Comparison of ENCODE assay signal across 8 mouse cellular contexts in the genomic region with DNA sequence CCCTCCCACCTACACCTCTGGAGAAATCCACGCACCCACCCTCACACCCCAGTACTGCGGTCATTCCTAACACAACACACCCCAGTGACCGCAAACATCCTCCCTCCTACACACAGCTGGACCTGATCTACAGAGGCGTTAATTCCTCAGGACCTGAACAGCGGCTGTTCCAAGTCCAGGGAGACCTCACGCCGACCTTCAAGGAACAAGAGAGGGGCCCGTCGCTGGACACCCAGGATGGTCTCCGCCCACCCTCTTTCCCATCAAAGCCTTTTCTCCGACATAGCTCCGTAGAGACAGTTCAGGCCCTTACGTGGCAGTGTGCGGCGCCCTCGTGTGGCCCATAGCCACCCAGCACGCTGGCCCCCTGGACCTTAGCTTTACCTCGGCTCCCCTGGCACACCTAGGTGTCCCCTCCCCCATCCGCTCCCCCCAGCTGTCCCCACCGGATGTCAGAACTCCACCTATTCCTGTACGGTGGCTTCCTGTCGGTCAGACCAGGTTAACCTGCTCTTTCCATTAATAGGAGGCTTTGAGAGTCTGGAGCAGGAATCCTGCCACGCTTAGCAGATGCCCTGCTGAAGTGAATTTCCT. TPM values are rescaled to one million over a fixed set of nuclear protein-coding genes. Genes with fewer than 3 reads are reported as not detected.
DNase-seq lines count a peak whose midpoint lies in the region; ATAC-seq and TF ChIP-seq lines count a peak whose summit lies in the region.

No protein-coding gene starts in this region.

- H3K4me2 ChIP-seq in forebrain, embryonic 14.5 days (ENCODE audit: low read length): peak overlapping the region; percentile 69
- H3K4me2 ChIP-seq in lung, embryonic 16.5 days (ENCODE audit: low read depth, low read length): peak overlapping the region; percentile 73

- no peaks in the 10 kb centered on the region for H3K9me3 ChIP-seq in G1E (replicated peaks)
- no peaks in the 10 kb centered on the region for H3K9me3 ChIP-seq in forebrain, embryonic 14.5 days (replicated peaks; ENCODE audit: control insufficient read depth, low read length)
- no peaks in the 10 kb centered on the region for H3K9me3 ChIP-seq in lung, embryonic 16.5 days (ENCODE audit: control insufficient read depth, low read length)

- peak; percentile 53 for DNase-seq in G1E (ENCODE audit: low spot score)
- peak; percentile 79 for DNase-seq in cerebellum, adult 11-12 months
- DNase-seq in forebrain, embryonic 14.5 days (ENCODE audit: low spot score): peak; percentile 73
- DNase-seq in heart, postnatal 36 days: peak; percentile 81
- DNase-seq in layer of hippocampus, adult 9-11 months: peak; percentile 63
- peak; percentile 50 for DNase-seq in ovary, postnatal 10 days (ENCODE audit: low spot score)
- peak; percentile 72 for DNase-seq in thymus, postnatal 0 days (ENCODE audit: low spot score)

- peaks cover 60% of the 10 kb centered on the region for H3K4me1 ChIP-seq in G1E (ENCODE audit: insufficient read depth, low read depth, low read length)
- H3K4me1 ChIP-seq in forebrain, embryonic 14.5 days (ENCODE audit: control insufficient read depth, insufficient read depth, low read length): peaks cover 3% of the 10 kb centered on the region; the same call in 1 of the 2 replicates
- peaks cover 12% of the 10 kb centered on the region for H3K4me1 ChIP-seq in lung, embryonic 16.5 days (replicated peaks; ENCODE audit: control insufficient read depth, insufficient read depth, low read length)

- 5% methylated on average over 23 of the region's 23 CpGs for WGBS in forebrain, embryonic 14.5 days
- 2% methylated on average over 23 of the region's 23 CpGs for WGBS in lung, embryonic 16.5 days

- no peaks in the 10 kb centered on the region for H3K27me3 ChIP-seq in G1E (ENCODE audit: insufficient read depth, low read length)
- H3K27me3 ChIP-seq in forebrain, embryonic 14.5 days (replicated peaks; ENCODE audit: control insufficient read depth, insufficient read depth, low read length): no peaks in the 10 kb centered on the region
- no peaks in the 10 kb centered on the region for H3K27me3 ChIP-seq in lung, embryonic 16.5 days (ENCODE audit: control insufficient read depth, insufficient read depth, low read depth, low read length)

- H3K36me3 ChIP-seq in G1E (replicated peaks): no peaks in the 10 kb centered on the region
- no peaks in the 10 kb centered on the region for H3K36me3 ChIP-seq in forebrain, embryonic 14.5 days (ENCODE audit: control insufficient read depth, insufficient read depth, low read length)
- H3K36me3 ChIP-seq in lung, embryonic 16.5 days (ENCODE audit: control insufficient read depth, insufficient read depth, low read length): no peaks in the 10 kb centered on the region

- TF ChIP-seq CTCF in G1E (IDR thresholded peaks at IDR 0.05; ENCODE audit: low read depth, low read length): peak; percentile 44; the same call in 1 of the 2 replicates

- ATAC-seq in G1E (ENCODE audit: extremely low read depth, insufficient number of reproducible peaks, low FRiP score, poor library complexity, severe bottlenecking): no peak
- ATAC-seq in forebrain, embryonic 14.5 days: peak; percentile 78
- peak; percentile 87 for ATAC-seq in lung, embryonic 16.5 days (ENCODE audit: low read depth)

- no peak overlapping the region; the same call in 1 of the 2 replicates for H3K4me3 ChIP-seq in G1E (ENCODE audit: low read depth, low read length)
- H3K4me3 ChIP-seq in forebrain, embryonic 14.5 days (ENCODE audit: low read depth, low read length): peak overlapping the region; percentile 31
- H3K4me3 ChIP-seq in lung, embryonic 16.5 days (ENCODE audit: low read length): peak overlapping the region; percentile 45

- H3K9ac ChIP-seq in forebrain, embryonic 14.5 days (ENCODE audit: low read length): peak overlapping the region; percentile 58
- H3K9ac ChIP-seq in lung, embryonic 16.5 days (ENCODE audit: low read length): peak overlapping the region; percentile 44

- intact Hi-C loops in heart, postnatal 36 days (cut with DNase I): loop anchor here (1.0 to 10.0 kb wide), 3 partner anchors 30 to 161 kb away; a partner anchor contains a TSS

- no peak overlapping the region for H3K27ac ChIP-seq in forebrain, embryonic 14.5 days (ENCODE audit: low read depth, low read length)
- no peak overlapping the region for H3K27ac ChIP-seq in lung, embryonic 16.5 days (ENCODE audit: low read length)

RNA-seq across cellular contexts. Expression of a gene that starts 36.9 kb away (rescaled TPM):
- total RNA-seq in G1E (2014; fragmentation: Nextera tagmentation) (32.1 and 75.1 TPM in 2 replicates), G1E (2017) (49.8 and 52.7 TPM in 2 replicates)
- polyA plus RNA-seq in G1E (2012): 62.5 and 76.5 TPM in 2 replicates
- polyA plus RNA-seq in forebrain, embryonic 14.5 days (2014; fragmentation: Nextera tagmentation; extraction: Ambion mirVana): 18.1 and 21.2 TPM in 2 replicates
- 100 to 1,000 TPM; 163 to 166 TPM for total RNA-seq in heart, postnatal 36 days (2021)
- 28.0 and 28.1 TPM in 2 replicates for polyA plus RNA-seq in lung, embryonic 16.5 days (2015; fragmentation: Nextera tagmentation; extraction: Ambion mirVana)
- 82.5 and 84.3 TPM in 2 replicates for polyA plus RNA-seq in thymus, postnatal 0 days (2015; fragmentation: Nextera tagmentation; extraction: Ambion mirVana)
